In the genomic region with DNA sequence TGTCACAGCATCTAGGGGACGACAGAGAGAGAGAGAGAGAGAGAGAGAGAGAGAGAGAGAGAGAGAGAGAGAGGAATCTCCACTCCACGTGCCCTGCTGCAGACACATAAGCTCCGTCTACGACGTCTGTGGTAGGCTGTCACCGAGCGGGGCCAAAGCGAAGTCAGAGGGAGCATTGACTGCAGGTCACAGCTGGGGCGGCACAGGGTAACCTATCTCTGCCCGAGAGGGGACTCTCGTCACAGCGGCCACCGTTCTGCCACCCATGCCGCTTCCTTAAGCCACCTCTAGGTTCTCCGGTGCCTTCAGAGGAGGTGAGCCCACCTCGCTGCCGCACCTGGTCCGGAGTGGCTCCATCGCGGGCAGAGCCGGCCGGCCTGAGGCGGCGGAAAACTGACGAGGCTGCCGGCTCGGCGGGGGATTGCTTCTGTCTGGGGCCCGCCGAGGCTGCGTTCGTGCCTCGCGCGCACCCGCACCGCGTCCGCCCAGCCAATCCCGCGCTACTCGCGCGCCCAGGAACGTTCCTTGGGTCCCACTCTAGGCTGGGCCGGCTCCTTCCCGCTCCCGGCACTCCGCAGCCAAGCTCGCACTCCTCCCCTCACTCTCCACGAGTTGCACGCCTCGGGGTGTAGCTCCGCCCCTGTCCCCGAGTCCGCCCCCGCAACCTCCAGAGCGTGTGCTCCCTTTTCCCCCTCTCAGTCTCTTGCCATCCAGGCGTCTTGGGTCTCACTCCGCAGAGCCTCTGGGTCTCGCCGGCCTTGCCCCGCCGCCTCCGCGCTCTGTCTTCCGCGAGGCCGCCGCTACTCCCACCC, we compare ENCODE assay signal across 7 mouse cellular contexts. TPM values are rescaled to one million over a fixed set of nuclear protein-coding genes. Genes with fewer than 3 reads are reported as not detected.
DNase-seq lines count a peak whose midpoint lies in the region; ATAC-seq and TF ChIP-seq lines count a peak whose summit lies in the region.

TSS of gene Gphn (plus strand) at position 673 of the 812 bp plus-strand sequence.

- H3K27ac ChIP-seq in embryonic facial prominence, embryonic 12.5 days = peak within 1 kb of the TSS; percentile 98
- H3K27ac ChIP-seq in limb, embryonic 12.5 days = peak within 1 kb of the TSS; percentile 97
- peak within 1 kb of the TSS; percentile 99 for H3K27ac ChIP-seq in midbrain, embryonic 15.5 days
- H3K27ac ChIP-seq in spleen, adult 2 months (ENCODE audit: insufficient read depth, low read length) = peak within 1 kb of the TSS; percentile 72

- H3K4me3 ChIP-seq in embryonic facial prominence, embryonic 12.5 days = peak within 1 kb of the TSS; percentile 82
- H3K4me3 ChIP-seq in limb, embryonic 12.5 days (replicated peaks) = peak within 1 kb of the TSS; percentile 91
- peak within 1 kb of the TSS; percentile 89 for H3K4me3 ChIP-seq in midbrain, embryonic 15.5 days
- H3K4me3 ChIP-seq in spleen, adult 2 months (ENCODE audit: extremely low read depth, insufficient read depth, insufficient read length) = peak within 1 kb of the TSS; percentile 85

- H3K36me3 ChIP-seq in embryonic facial prominence, embryonic 12.5 days = no peaks in the 10 kb centered on the region
- no peaks in the 10 kb centered on the region for H3K36me3 ChIP-seq in limb, embryonic 12.5 days
- no peaks in the 10 kb centered on the region for H3K36me3 ChIP-seq in midbrain, embryonic 15.5 days (replicated peaks)
- H3K36me3 ChIP-seq in spleen, adult 2 months (ENCODE audit: control insufficient read depth, insufficient read depth, low read length) = no peaks in the 10 kb centered on the region

- no peaks in the 10 kb centered on the region for H3K4me1 ChIP-seq in embryonic facial prominence, embryonic 12.5 days
- H3K4me1 ChIP-seq in limb, embryonic 12.5 days (replicated peaks) = 0 out of 2 replicates have a peak, but pooled peaks cover 7% of the 10 kb centered on the region
- peaks cover 10% of the 10 kb centered on the region; the same call in 1 of the 2 replicates for H3K4me1 ChIP-seq in midbrain, embryonic 15.5 days
- no peaks in the 10 kb centered on the region for H3K4me1 ChIP-seq in spleen, adult 2 months (ENCODE audit: control insufficient read depth, insufficient read depth, insufficient read length)

- H3K27me3 ChIP-seq in embryonic facial prominence, embryonic 12.5 days = no peaks in the 10 kb centered on the region
- no peaks in the 10 kb centered on the region for H3K27me3 ChIP-seq in limb, embryonic 12.5 days
- H3K27me3 ChIP-seq in midbrain, embryonic 15.5 days (replicated peaks) = no peaks in the 10 kb centered on the region
- H3K27me3 ChIP-seq in spleen, adult 2 months (ENCODE audit: control insufficient read depth, insufficient read depth, low read length) = no peaks in the 10 kb centered on the region

- no peaks in the 10 kb centered on the region for H3K9me3 ChIP-seq in embryonic facial prominence, embryonic 12.5 days
- no peaks in the 10 kb centered on the region for H3K9me3 ChIP-seq in limb, embryonic 12.5 days
- H3K9me3 ChIP-seq in midbrain, embryonic 15.5 days = no peaks in the 10 kb centered on the region

- ATAC-seq in embryonic facial prominence, embryonic 12.5 days (ENCODE audit: insufficient number of reproducible peaks, insufficient read depth, low FRiP score, low TSS enrichment) = peak; percentile 99
- ATAC-seq in limb, embryonic 12.5 days (ENCODE audit: insufficient number of reproducible peaks, insufficient read depth, low FRiP score, low TSS enrichment, low read depth) = peak; percentile 99
- peak; percentile 98 for ATAC-seq in midbrain, embryonic 15.5 days (replicated peaks)

- TF ChIP-seq POLR2A in spleen, adult 2 months (IDR thresholded peaks at IDR 0.05; ENCODE audit: low read depth, low read length) = peak; percentile 17; the same call in 1 of the 2 replicates

- H3K9ac ChIP-seq in embryonic facial prominence, embryonic 12.5 days = peak within 1 kb of the TSS; percentile 78
- H3K9ac ChIP-seq in limb, embryonic 12.5 days (replicated peaks) = peak within 1 kb of the TSS; percentile 71
- peak within 1 kb of the TSS; percentile 88 for H3K9ac ChIP-seq in midbrain, embryonic 15.5 days

- peak; percentile 89 for DNase-seq in adrenal gland, postnatal 25 days
- peak; percentile 99 for DNase-seq in heart, adult 11 months
- DNase-seq in kidney, adult 18-20 months = peak; percentile 92
- DNase-seq in spleen, adult 2 months (ENCODE audit: low read depth in 1 of 2, low spot score in 2 of 2) = peak; percentile 67 to 72

- no peak for TF ChIP-seq CTCF in spleen, adult 2 months (IDR thresholded peaks at IDR 0.05; ENCODE audit: extremely low read depth, insufficient read depth, insufficient read length, insufficient replicate concordance)

- peak within 1 kb of the TSS; percentile 91 for H3K4me2 ChIP-seq in embryonic facial prominence, embryonic 12.5 days (replicated peaks)
- H3K4me2 ChIP-seq in limb, embryonic 12.5 days = peak within 1 kb of the TSS; percentile 93
- peak within 1 kb of the TSS; percentile 71 for H3K4me2 ChIP-seq in midbrain, embryonic 15.5 days

- under 1% methylated on average over 69 of the region's 70 CpGs for WGBS in embryonic facial prominence, embryonic 12.5 days
- 0% methylated on average over 65 of the region's 70 CpGs for WGBS in limb, embryonic 12.5 days
- under 1% methylated on average over 70 of the region's 70 CpGs for WGBS in midbrain, embryonic 15.5 days
- under 1% methylated on average over 69 of the region's 70 CpGs for WGBS in spleen, adult 2 months

RNA-seq across cellular contexts. Expression of gene Gphn, which starts in this region (rescaled TPM):
- total RNA-seq in adrenal gland, postnatal 25 days (2021) = 32.5 and 43.6 TPM in 2 replicates
- polyA plus RNA-seq in embryonic facial prominence, embryonic 12.5 days (2016; fragmentation: Nextera tagmentation; extraction: Ambion mirVana) = 12.4 and 12.9 TPM in 2 replicates
- 12.0 and 13.3 TPM in 2 replicates for polyA plus RNA-seq in limb, embryonic 12.5 days (2016; fragmentation: Nextera tagmentation; extraction: Ambion mirVana)
- polyA plus RNA-seq in midbrain, embryonic 15.5 days (2015; fragmentation: Nextera tagmentation; extraction: Ambion mirVana) = 51.4 and 55.7 TPM in 2 replicates
- 4.3 and 5.0 TPM in 2 replicates for polyA plus RNA-seq in spleen, adult 2 months (2012; rRNA removed)

Comparison
In these comparisons a context has a peak if more than half of its experiments do, and no peak if none do; other contexts are left out.
1. Peak in every context shown above with its lines: DNase-seq, ATAC-seq, H3K4me3 ChIP-seq and H3K27ac ChIP-seq.